Mouse (Mus musculus): Measurements from ENCODE around the gene Tmem206.

Gene Tmem206

GRCm38 (mm10) chr1:191325726-191326232, at the start of gene Tmem206:
Tmem206 (plus strand) TSS chr1:191325912.
- peak; percentile 96 for DNase-seq

GRCm38 (mm10) chr1:191276181-191276580, 49.5 kb upstream of the Tmem206 start:
- no peak for DNase-seq

- DNase-seq = no peak
These were observed 48.1 kb upstream of the Tmem206 start for GRCm38 (mm10) chr1:191277549-191278059.

- no peak for DNase-seq
These were observed 47.4 kb upstream of the Tmem206 start for GRCm38 (mm10) chr1:191278324-191278723.

GRCm38 (mm10) chr1:191281171-191281570, 44.5 kb upstream of the Tmem206 start:
- DNase-seq = no peak

- no peak for DNase-seq
These were observed 43.4 kb upstream of the Tmem206 start for GRCm38 (mm10) chr1:191282319-191282718.

- DNase-seq = no peak
These were observed 42.3 kb upstream of the Tmem206 start for GRCm38 (mm10) chr1:191283110-191284040.

GRCm38 (mm10) chr1:191284502-191284901, 41.2 kb upstream of the Tmem206 start:
- no peak for DNase-seq

- peak in 1 of 2 experiments; percentile 15 for DNase-seq
These were observed 37.0 kb upstream of the Tmem206 start for GRCm38 (mm10) chr1:191288762-191289161.

GRCm38 (mm10) chr1:191292348-191292747, 33.4 kb upstream of the Tmem206 start:
- no peak for DNase-seq

- DNase-seq = no peak
These were observed 32.7 kb upstream of the Tmem206 start for GRCm38 (mm10) chr1:191293051-191293450.

- no peak for DNase-seq
These were observed 31.5 kb upstream of the Tmem206 start for GRCm38 (mm10) chr1:191293996-191294795.

- DNase-seq = no peak
These were observed 29.9 kb upstream of the Tmem206 start for GRCm38 (mm10) chr1:191295784-191296183.

- DNase-seq = no peak
These were observed 29.3 kb upstream of the Tmem206 start for GRCm38 (mm10) chr1:191296445-191296844.

- DNase-seq = no peak
These were observed 27.4 kb upstream of the Tmem206 start for GRCm38 (mm10) chr1:191298304-191298703.

- no peak for DNase-seq
These were observed 26.3 kb upstream of the Tmem206 start for GRCm38 (mm10) chr1:191299215-191299942.

GRCm38 (mm10) chr1:191301903-191302302, 23.8 kb upstream of the Tmem206 start:
- DNase-seq = no peak

GRCm38 (mm10) chr1:191303736-191304135, 22.0 kb upstream of the Tmem206 start:
- no peak for DNase-seq

- DNase-seq = no peak
These were observed 21.5 kb upstream of the Tmem206 start for GRCm38 (mm10) chr1:191304216-191304615.

- no peak for DNase-seq
These were observed 20.1 kb upstream of the Tmem206 start for GRCm38 (mm10) chr1:191305610-191306009.

GRCm38 (mm10) chr1:191306316-191306715, 19.4 kb upstream of the Tmem206 start:
- DNase-seq = no peak

GRCm38 (mm10) chr1:191307766-191308455, 17.8 kb upstream of the Tmem206 start:
- no peak for DNase-seq

Measured in thymus, adult 18-20 months (tissue).